In genomic region chr2:154615674-154616073, GRCm38 (mm10) we compare ENCODE assay signal across 14 mouse cellular contexts. TPM values are rescaled to one million over a fixed set of nuclear protein-coding genes. Genes with fewer than 3 reads are reported as not detected.
DNase-seq lines count a peak whose midpoint lies in the region; ATAC-seq and TF ChIP-seq lines count a peak whose summit lies in the region.
"Had no signal": no experiment of that assay in that cellular context is flagged by ENCODE, and none has a peak within 500 bp of the region (broad histone marks: within the 10 kb centered on the region; RNA-seq: fewer than 3 reads in every experiment).

No protein-coding gene starts in this region.

- WGBS in stomach, postnatal 0 days, result 76% methylated on average over 5 of the region's 5 CpGs

- no peak for TF ChIP-seq EP300 in stomach, postnatal 0 days (optimal IDR thresholded peaks at IDR 0.05)

- peak overlapping the region; percentile 97 for H3K27ac ChIP-seq in gastrocnemius, adult 2 months
- peak overlapping the region; percentile 40; the same call in 1 of the 2 replicates for H3K27ac ChIP-seq in stomach, postnatal 0 days (replicated peaks)
- H3K27ac ChIP-seq: left cerebral cortex, adult 2 months had no signal

- no peak for DNase-seq in gastrocnemius, adult 2 months
- DNase-seq in gastrocnemius, postnatal 4 days (ENCODE audit: low spot score in 2 of 2), result no peak
- peak; percentile 40 for DNase-seq in liver
- no peak for DNase-seq in stomach, postnatal 0 days (ENCODE audit: low spot score)
- DNase-seq in cerebellum, adult 8-10 months, result no peak
- DNase-seq in cerebellum, adult 9-11 months, result no peak
- DNase-seq: adrenal gland, postnatal 25 days; forebrain, postnatal 0 days had no signal

- intact Hi-C loops in gastrocnemius, adult 2 months (cut with DNase I), result no loop called here

- H3K9me3 ChIP-seq in megakaryocyte, embryonic 14.5 days, result no peaks in the 10 kb centered on the region
- H3K9me3 ChIP-seq in stomach, postnatal 0 days (ENCODE audit: control insufficient read depth, low read length), result no peaks in the 10 kb centered on the region

- no peak for TF ChIP-seq CTCF in gastrocnemius, adult 2 months (IDR thresholded peaks at IDR 0.05)
- no peak for TF ChIP-seq CTCF in stomach, postnatal 0 days (IDR thresholded peaks at IDR 0.05; ENCODE audit: low read depth)

- H3K4me1 ChIP-seq in megakaryocyte, embryonic 14.5 days, result peaks cover 71% of the 10 kb centered on the region
- H3K4me1 ChIP-seq in stomach, postnatal 0 days (replicated peaks; ENCODE audit: control insufficient read depth, insufficient read depth), result no peaks in the 10 kb centered on the region

- no peak for ATAC-seq in megakaryocyte, adult 5-6 weeks (ENCODE audit: poor library complexity, severe bottlenecking)
- no peak for ATAC-seq in stomach, postnatal 0 days (ENCODE audit: low FRiP score, low TSS enrichment)
- ATAC-seq: forebrain, postnatal 0 days; hindbrain, embryonic 16.5 days had no signal

- H3K27me3 ChIP-seq in megakaryocyte, embryonic 14.5 days (replicated peaks), result no peaks in the 10 kb centered on the region
- H3K27me3 ChIP-seq in stomach, postnatal 0 days (ENCODE audit: control insufficient read depth, insufficient read depth, low read length), result no peaks in the 10 kb centered on the region

- no peak overlapping the region for H3K9ac ChIP-seq in stomach, postnatal 0 days (ENCODE audit: low read length)
- H3K9ac ChIP-seq: forebrain, postnatal 0 days had no signal

- H3K4me3 ChIP-seq in gastrocnemius, adult 2 months, result peak overlapping the region; percentile 61
- peak overlapping the region; percentile 88 for H3K4me3 ChIP-seq in megakaryocyte, embryonic 14.5 days (replicated peaks)
- no peak overlapping the region for H3K4me3 ChIP-seq in stomach, postnatal 0 days (ENCODE audit: low read depth, low read length)
- H3K4me3 ChIP-seq: left cerebral cortex, adult 2 months had no signal

- no peak overlapping the region for H3K4me2 ChIP-seq in stomach, postnatal 0 days (replicated peaks; ENCODE audit: low read depth)

- peaks cover 24% of the 10 kb centered on the region for H3K36me3 ChIP-seq in megakaryocyte, embryonic 14.5 days (replicated peaks; ENCODE audit: low read length)
- H3K36me3 ChIP-seq in stomach, postnatal 0 days (ENCODE audit: control insufficient read depth, insufficient read depth, low read length), result no peaks in the 10 kb centered on the region

RNA-seq across cellular contexts. Expression of gene 4930519P11Rik, which starts 2.4 kb away (rescaled TPM):
- not detected for total RNA-seq in gastrocnemius, adult 2 months (2021)
- under 1 TPM; 0.60 to 0.83 TPM for total RNA-seq in gastrocnemius, postnatal 4 days (2021)
- polyA plus RNA-seq in megakaryocyte, embryonic 14.5 days (2012; ENCODE audit: insufficient read depth, low replicate concordance), result 1.6 and 14.8 TPM in 2 replicates
- total RNA-seq in megakaryocyte, adult 5-6 weeks (2015), result 2.7 TPM in 1 of 2 replicates, not detected in the other
- 0.85 TPM in 1 of 2 replicates, not detected in the other for total RNA-seq in megakaryocyte, adult 5-6 weeks (2017)
- 0.22 and 0.28 TPM in 2 replicates for polyA plus RNA-seq in stomach, postnatal 0 days (2015; fragmentation: Nextera tagmentation; extraction: Ambion mirVana)
- total RNA-seq: left cerebral cortex, adult 2 months; liver, adult 2 months had no signal
- polyA plus RNA-seq: embryonic facial prominence, embryonic 14.5 days; forebrain, postnatal 0 days had no signal

RNA-seq across cellular contexts. Expression of gene Zfp341, which starts 2.6 kb away (rescaled TPM):
- 1 to 10 TPM; 2.6 to 3.5 TPM for total RNA-seq in gastrocnemius, adult 2 months (2021)
- 1 to 10 TPM; 2.5 to 2.6 TPM for total RNA-seq in gastrocnemius, postnatal 4 days (2021)
- polyA plus RNA-seq in megakaryocyte, embryonic 14.5 days (2012; ENCODE audit: insufficient read depth, low replicate concordance), result 4.0 and 4.4 TPM in 2 replicates
- total RNA-seq in megakaryocyte, adult 5-6 weeks (2015), result 2.2 and 2.3 TPM in 2 replicates
- total RNA-seq in megakaryocyte, adult 5-6 weeks (2017), result 1.5 and 1.8 TPM in 2 replicates
- polyA plus RNA-seq in stomach, postnatal 0 days (2015; fragmentation: Nextera tagmentation; extraction: Ambion mirVana), result 0.27 and 0.45 TPM in 2 replicates

RNA-seq across cellular contexts. Expression of gene Pxmp4, which starts 12.2 kb away (rescaled TPM):
- total RNA-seq in gastrocnemius, adult 2 months (2021), result 10 to 100 TPM; 10.1 to 15.8 TPM
- 10 to 100 TPM; 15.7 to 20.9 TPM for total RNA-seq in gastrocnemius, postnatal 4 days (2021)
- 8.5 and 10.5 TPM in 2 replicates for polyA plus RNA-seq in megakaryocyte, embryonic 14.5 days (2012; ENCODE audit: insufficient read depth, low replicate concordance)
- total RNA-seq in megakaryocyte, adult 5-6 weeks (2015), result 21.9 and 24.2 TPM in 2 replicates
- 24.4 and 27.1 TPM in 2 replicates for total RNA-seq in megakaryocyte, adult 5-6 weeks (2017)
- 49.7 and 52.8 TPM in 2 replicates for polyA plus RNA-seq in stomach, postnatal 0 days (2015; fragmentation: Nextera tagmentation; extraction: Ambion mirVana)

RNA-seq across cellular contexts. Expression of gene Chmp4b, which starts 35.8 kb away (rescaled TPM):
- total RNA-seq in gastrocnemius, adult 2 months (2021), result 100 to 1,000 TPM; 111 to 119 TPM
- 100 to 1,000 TPM; 116 to 126 TPM for total RNA-seq in gastrocnemius, postnatal 4 days (2021)
- 131 and 221 TPM in 2 replicates for polyA plus RNA-seq in megakaryocyte, embryonic 14.5 days (2012; ENCODE audit: insufficient read depth, low replicate concordance)
- total RNA-seq in megakaryocyte, adult 5-6 weeks (2015), result 117 and 122 TPM in 2 replicates
- total RNA-seq in megakaryocyte, adult 5-6 weeks (2017), result 166 and 187 TPM in 2 replicates
- 37.3 and 42.7 TPM in 2 replicates for polyA plus RNA-seq in stomach, postnatal 0 days (2015; fragmentation: Nextera tagmentation; extraction: Ambion mirVana)

RNA-seq across cellular contexts. Expression of gene E2f1, which starts 46.0 kb away (rescaled TPM):
- under 1 TPM; 0.28 to 0.64 TPM for total RNA-seq in gastrocnemius, adult 2 months (2021)
- 10 to 100 TPM; 16.6 TPM for total RNA-seq in gastrocnemius, postnatal 4 days (2021)
- polyA plus RNA-seq in megakaryocyte, embryonic 14.5 days (2012; ENCODE audit: insufficient read depth, low replicate concordance), result 24.2 and 31.3 TPM in 2 replicates
- 14.3 and 16.2 TPM in 2 replicates for total RNA-seq in megakaryocyte, adult 5-6 weeks (2015)
- 7.7 and 9.3 TPM in 2 replicates for total RNA-seq in megakaryocyte, adult 5-6 weeks (2017)
- polyA plus RNA-seq in stomach, postnatal 0 days (2015; fragmentation: Nextera tagmentation; extraction: Ambion mirVana), result 5.7 and 6.1 TPM in 2 replicates
